7 mouse cellular contexts compared by ENCODE assay signal in the genomic region with DNA sequence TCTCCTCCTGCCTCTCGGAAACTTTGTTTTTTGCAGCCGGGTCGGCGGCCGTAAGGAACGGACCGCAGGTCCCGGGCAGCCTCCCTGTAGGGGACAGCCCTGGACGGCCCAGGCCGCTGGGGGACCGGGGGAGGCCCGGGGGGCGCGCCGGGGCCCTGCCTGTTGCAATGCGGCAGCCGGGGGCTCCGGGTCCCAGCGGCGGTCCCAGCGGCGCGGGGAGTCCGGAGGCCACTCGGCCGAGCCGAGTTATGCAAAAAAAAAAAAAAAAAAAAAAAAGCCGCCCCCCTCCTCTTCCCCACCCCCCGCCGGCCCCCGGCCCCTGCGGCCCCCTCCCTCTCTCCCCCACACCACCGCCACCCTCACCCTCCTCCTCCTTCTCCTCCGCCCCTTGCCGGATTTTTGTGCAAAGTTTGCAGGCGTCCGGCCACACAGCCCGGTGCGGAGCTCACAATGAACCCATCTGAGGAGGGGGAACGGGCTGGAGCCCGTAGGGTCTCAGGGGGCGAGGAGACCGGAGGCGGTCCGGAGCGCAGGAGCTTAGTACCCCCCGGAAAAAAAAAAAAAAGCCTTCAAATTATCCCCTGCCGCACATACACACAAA. TPM values are rescaled to one million over a fixed set of nuclear protein-coding genes. Genes with fewer than 3 reads are reported as not detected.
DNase-seq lines count a peak whose midpoint lies in the region; ATAC-seq lines count a peak whose summit lies in the region.

A gene (minus strand): TSS at position 276 of the 601 bp plus-strand sequence.

- peak; percentile 28 for DNase-seq in right cerebral cortex, postnatal 4 days
- no peak for DNase-seq in right cerebral cortex, postnatal 36 days (ENCODE audit: low spot score in 2 of 2)
- peak; percentile 45 to 54 for DNase-seq in cerebellum, postnatal 14 days
- peak in 1 of 2 experiments; percentile 50 for DNase-seq in gastrocnemius, postnatal 4 days (ENCODE audit: low spot score in 2 of 2)
- DNase-seq in kidney, postnatal 4 days, result peak; percentile 67 to 76
- peak; percentile 82 for DNase-seq in mesoderm, embryonic 11.5 days (ENCODE audit: low read depth, low spot score)

- no peak for ATAC-seq in CD4-positive, CD25-positive, alpha-beta regulatory T cell, adult 4 months

RNA-seq across cellular contexts. Expression of the gene that starts here (rescaled TPM):
- 10 to 100 TPM; 31.4 to 36.4 TPM for total RNA-seq in gastrocnemius, postnatal 4 days (2021)
- polyA plus RNA-seq in CD4-positive, CD25-positive, alpha-beta regulatory T cell, adult 4 months (2017; shearing (Covaris generic)), result not detected

Comparison
In these comparisons a context has a peak if more than half of its experiments do, and no peak if none do; other contexts are left out.
1. DNase-seq: peak in right cerebral cortex, postnatal 4 days (single experiment), cerebellum, postnatal 14 days (2 of 2), kidney, postnatal 4 days (2 of 2) and mesoderm, embryonic 11.5 days (single experiment); none in right cerebral cortex, postnatal 36 days (0 of 2).